Mouse (Mus musculus) liver, adult 2 months (tissue): ENCODE data around the gene Cd6.

ENCODE experiments used
- CTCF ChIP-seq: fragments of 200-500 bp; IDR thresholded peaks from 2 replicates; pipeline ENCODE4 v1.5.1; 2011; ENCODE audit warnings: low read depth, low read length, control low read depth
- POLR2A ChIP-seq: fragments of 200-500 bp; IDR thresholded peaks from 2 replicates; pipeline ENCODE4 v1.6.1; 2011; ENCODE audit warnings: low read length, control low read depth; ENCODE audit not compliant: insufficient read depth; ENCODE audit errors: extremely low read depth

DNA sequence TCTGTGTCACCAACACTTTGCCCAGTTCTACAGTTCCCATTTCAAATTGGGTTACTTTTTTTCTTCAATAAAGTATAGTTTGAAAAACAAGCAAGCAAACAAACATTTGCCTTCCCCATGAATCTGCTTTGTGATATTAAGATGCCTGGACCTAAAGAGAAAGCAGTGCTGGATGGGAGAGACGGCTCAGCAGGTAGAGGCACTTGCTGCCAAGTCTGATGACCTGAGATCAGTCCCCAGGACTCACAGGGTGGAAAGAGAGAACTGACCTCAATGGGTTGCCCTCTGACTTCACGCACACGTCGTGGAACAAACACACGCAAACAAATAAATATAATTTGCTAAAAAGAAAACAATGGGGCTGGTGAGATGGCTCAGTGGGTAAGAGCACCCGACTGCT is 28.0 kb downstream of the Cd6 start:
- TF ChIP-seq CTCF (no peak), POLR2A (no peak)
